Mouse (Mus musculus): Measurements from ENCODE around the gene Hoxa4. TPM values are rescaled to one million over a fixed set of nuclear protein-coding genes. Genes with fewer than 3 reads are reported as not detected.

Gene Hoxa4
- total RNA-seq, 1 experiment from 2014 or later: not detected

DNA sequence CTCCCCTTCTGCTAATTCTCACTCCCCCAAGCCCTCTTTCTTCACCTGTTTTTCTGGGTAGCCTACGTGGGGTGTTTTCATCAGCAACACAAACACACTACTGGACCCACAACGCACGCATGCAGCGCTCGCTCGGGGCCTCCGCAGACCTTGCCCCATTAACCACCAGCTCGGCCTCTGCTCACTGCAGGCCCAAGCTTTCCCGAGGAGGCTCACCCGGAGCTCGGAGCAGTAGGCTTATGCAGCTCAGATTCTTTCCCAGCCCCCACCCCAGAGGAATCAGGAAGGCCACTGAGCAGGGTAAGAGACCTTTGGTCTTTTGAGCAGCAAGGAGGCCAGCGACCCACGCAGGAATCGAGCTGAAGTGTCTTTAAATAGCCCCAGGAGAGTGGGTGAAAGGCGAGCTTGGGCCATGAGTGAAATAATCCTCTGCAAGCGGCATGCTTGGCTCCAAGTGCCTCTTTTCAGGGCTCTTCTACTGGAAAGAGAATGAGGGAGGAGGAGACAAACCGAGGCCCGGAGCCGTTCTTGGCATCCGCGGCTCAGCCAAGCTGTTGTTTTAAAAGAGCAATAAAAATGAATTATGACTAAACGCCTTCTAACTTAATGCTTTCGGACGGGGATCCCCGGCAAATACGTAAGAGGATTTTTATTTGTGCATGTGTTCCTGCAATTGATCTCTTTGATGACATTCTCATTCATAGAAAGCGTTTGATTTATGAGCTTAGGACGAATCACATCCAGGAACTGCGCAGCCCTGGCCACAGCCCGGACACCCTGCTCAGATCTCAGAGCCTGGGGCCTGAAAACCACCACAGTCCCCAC, 30.8 kb downstream of the Hoxa4 start:
- ATAC-seq (ENCODE audit: extremely low read depth, insufficient number of reproducible peaks, low FRiP score, poor library complexity, severe bottlenecking): no peak

- no peak for ATAC-seq (ENCODE audit: extremely low read depth, insufficient number of reproducible peaks, low FRiP score, poor library complexity, severe bottlenecking)
These were observed 31.6 kb downstream of the Hoxa4 start for GRCm38 (mm10) chr6:52159979-52160378.

DNA sequence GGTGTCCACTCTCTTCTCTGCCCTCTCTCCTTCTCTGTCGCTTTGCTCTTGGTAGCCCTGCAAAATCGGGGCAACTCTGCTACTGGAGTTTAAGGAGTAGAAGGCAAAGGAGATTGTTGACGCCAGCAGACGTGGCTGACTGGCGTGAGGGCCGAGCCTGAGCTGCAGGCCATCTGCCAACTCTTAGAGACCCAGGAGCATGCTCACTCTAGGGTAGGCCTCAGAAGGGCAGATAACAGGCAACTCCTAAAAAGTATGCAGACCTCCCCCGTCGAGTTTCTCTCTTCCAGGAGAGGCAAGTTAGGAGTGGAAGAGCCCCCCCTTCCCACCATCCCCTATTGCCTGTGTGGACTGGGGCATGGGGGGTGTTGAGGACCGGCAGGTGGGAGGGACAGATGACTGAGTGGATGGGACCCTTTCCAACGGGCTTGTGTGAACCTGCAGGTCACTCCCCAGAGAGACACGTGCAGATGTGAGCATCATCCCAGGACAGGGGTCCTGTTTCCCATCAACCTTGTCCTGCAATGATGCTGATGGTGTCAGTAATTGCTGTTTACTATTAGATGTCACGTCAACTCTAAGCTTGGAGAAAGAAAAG, 32.3 kb downstream of the Hoxa4 start:
- no peak for ATAC-seq (ENCODE audit: extremely low read depth, insufficient number of reproducible peaks, low FRiP score, poor library complexity, severe bottlenecking)

GRCm38 (mm10) chr6:52158276-52159051, 33.1 kb downstream of the Hoxa4 start, which contains the start of gene Hoxa1:
Hoxa1 (minus strand) TSS chr6:52158317.
- ATAC-seq (ENCODE audit: extremely low read depth, insufficient number of reproducible peaks, low FRiP score, poor library complexity, severe bottlenecking): peak; percentile 27; the same call in 1 of the 2 replicates

DNA sequence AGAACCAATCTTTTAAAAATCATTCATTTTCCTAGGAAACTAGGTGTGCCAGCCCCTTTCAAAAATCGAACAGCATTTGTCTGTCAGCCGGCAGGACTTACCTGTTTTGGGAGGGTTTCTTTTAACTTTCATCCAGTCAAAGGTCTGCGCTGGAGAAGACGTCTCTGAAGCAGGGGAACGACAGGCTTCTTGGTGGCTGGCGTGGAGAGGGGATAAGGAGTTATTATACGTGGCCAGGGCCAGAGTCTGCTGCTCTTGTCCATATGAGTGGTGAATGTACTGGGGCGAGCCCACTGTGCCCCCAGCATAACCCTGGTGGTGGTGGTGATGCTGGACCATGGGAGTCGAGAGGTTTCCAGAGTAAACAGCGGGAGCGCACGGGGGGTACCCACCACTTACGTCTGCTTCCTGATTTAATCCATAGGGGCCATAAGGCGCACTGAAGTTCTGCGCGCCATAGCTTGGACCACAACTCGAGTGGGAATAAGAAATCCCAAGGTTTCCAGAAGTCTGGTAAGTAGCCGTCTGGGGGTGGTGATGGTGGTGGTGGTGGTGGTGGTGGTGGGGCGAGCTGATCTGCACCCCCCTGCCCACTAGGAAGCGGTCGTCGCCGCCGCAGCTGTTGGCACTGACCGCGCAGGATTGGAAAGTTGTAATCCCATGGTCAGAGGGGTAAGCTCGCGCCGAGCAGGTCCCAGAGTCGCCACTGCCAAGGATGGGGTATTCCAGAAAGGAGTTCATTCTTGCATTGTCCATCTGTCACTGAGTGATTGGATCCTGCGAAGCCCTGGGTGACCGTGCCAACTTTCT, 33.9 kb downstream of the Hoxa4 start:
- ATAC-seq (ENCODE audit: extremely low read depth, insufficient number of reproducible peaks, low FRiP score, poor library complexity, severe bottlenecking): no peak

DNA sequence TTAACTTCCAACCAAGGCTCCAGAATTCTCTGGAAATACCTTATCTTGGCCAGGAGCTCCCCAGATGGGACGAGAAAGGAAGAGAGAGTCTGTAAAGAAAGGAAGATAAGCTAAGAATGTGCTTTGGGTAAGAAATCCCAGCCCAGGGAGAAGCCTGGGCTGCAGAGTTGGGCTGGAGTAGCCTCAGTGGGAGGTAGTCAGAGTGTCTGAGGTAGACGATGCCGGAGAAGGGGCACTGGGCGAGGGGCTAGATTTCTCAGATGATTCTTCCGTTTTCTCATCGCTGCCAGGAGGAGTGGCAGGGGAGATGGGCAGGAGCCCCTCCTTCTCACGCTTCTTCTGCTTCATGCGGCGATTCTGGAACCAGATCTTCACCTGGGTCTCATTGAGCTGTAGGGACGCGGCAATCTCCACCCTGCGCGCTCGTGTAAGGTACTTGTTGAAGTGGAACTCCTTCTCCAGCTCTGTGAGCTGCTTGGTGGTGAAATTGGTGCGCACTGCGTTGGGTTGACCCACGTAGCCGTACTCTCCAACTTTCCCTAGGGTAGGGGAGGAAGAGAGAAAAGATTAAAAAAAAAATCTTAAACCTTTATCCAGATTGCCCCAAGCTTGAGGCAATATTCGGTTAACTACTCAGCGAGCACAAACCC, 34.9 kb downstream of the Hoxa4 start:
- ATAC-seq (ENCODE audit: extremely low read depth, insufficient number of reproducible peaks, low FRiP score, poor library complexity, severe bottlenecking): no peak

DNA sequence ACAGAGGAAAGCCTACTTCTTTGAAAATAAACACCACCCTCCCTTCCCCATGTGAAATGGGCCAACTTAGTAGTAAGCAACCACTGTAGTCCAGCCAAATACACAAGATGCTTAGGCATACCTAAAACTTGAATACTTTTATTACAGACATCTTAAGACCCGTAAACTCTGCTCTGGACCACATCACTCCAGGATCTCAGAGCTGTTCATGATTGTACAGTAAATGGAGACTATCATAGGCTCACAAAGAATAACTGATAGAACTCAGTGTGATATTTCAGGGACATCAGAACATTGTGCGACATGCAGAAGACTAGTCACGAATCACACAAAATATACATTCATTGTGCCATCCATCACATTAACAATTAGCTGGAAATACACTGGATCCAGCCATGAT, 36.1 kb downstream of the Hoxa4 start:
- ATAC-seq (ENCODE audit: extremely low read depth, insufficient number of reproducible peaks, low FRiP score, poor library complexity, severe bottlenecking): no peak

DNA sequence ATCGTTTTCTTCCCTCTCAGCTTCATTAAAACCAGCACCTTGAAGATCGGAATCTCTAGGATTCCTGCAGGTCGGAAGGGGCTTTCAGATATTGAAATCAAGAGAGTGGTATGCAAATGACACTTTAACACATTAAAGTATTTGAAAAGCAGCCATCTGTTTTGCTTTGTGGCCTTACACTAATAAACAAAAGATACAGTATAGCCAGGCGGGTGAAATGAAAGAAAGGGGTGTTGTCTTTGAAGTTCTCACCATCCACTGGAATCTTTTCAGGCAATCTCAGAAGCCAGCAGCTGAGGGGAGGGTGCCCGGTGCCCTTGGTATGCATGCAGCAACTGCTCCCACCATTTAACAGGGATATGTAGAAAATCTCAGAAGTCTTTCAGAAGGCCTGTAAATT, 37.5 kb downstream of the Hoxa4 start:
- ATAC-seq (ENCODE audit: extremely low read depth, insufficient number of reproducible peaks, low FRiP score, poor library complexity, severe bottlenecking): no peak

DNA sequence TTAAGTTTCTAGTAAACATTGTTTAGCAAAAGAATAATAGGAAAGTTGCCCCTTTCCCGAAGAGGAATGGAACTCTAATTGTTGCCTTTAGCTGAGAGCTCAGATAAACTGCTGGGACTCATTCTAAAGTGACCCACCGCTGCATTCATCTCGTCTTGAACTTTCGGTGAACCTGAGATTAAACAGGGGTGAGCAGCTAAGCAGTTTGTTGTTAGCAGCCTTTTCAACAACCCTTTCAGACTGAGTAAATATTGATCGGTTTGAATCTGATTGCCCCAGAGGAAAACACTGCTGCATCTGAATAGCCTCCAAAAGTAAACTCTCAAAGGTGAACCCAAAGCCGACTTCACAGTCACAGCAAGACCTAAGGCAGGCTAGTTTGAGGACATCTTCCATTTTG, 38.3 kb downstream of the Hoxa4 start:
- no peak for ATAC-seq (ENCODE audit: extremely low read depth, insufficient number of reproducible peaks, low FRiP score, poor library complexity, severe bottlenecking)

GRCm38 (mm10) chr6:52152226-52153193, 39.0 kb downstream of the Hoxa4 start:
- ATAC-seq (ENCODE audit: extremely low read depth, insufficient number of reproducible peaks, low FRiP score, poor library complexity, severe bottlenecking): no peak

DNA sequence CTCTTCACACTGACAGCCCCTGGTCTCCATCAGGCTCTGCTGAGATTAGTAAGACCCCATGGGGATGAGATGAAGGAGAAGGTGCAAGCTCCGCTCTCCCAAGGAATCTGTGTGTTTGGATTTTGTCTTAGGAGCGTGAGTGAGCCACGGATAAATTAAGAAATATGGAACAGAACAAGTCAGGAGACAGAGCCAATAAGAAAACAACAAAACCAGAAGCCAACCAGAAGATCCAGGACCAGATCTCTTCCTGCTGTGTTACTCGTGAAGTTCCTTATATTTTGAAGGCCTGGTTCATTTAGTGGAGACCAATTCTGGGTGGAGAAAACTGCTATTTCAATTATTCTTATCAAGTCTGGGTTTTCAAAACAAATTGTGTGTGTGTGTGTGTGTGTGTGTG, 40.0 kb downstream of the Hoxa4 start:
- no peak for ATAC-seq (ENCODE audit: extremely low read depth, insufficient number of reproducible peaks, low FRiP score, poor library complexity, severe bottlenecking)

DNA sequence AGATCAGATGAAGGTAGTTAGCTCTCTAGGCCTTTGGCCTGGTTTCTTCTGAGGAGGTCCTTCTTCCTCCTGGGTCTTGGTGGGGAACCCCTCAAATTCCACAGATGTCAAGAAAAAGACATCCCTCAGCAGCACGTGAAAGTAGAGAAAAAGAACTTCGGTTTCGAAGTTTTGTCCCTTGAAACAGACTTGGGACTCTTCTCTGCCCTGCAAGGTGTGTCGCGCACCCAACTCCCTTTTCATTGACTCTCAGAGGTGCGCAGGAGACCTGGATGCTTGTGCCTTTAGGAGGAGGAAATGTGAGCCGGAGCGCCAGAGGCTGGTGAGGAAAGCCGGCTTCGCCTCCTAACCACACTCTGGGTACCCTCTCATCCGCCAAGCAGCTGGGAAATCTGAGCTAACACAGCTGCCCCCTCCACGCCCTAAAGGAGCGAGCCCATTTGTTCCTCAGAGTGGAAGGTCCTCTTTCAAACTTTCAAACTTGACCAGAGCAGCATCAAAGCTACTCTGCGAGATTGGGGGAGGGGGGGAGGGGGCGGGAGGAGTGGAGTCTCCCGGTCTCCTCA, 41.1 kb downstream of the Hoxa4 start:
- no peak for ATAC-seq (ENCODE audit: extremely low read depth, insufficient number of reproducible peaks, low FRiP score, poor library complexity, severe bottlenecking)

Other genes with a start within 250 kb of the Hoxa4 start
- gene Skap2, start 179.2 kb downstream of the Hoxa4 start, total RNA-seq (2017): 348 and 404 TPM in 2 replicates
- gene Hoxa1, start 33.4 kb downstream of the Hoxa4 start, total RNA-seq (2017): not detected in 2 replicates
- gene Hoxa2, start 26.9 kb downstream of the Hoxa4 start, total RNA-seq (2017): not detected in 2 replicates
- gene 5730596B20Rik, start 14.3 kb downstream of the Hoxa4 start, total RNA-seq (2017): not detected in 2 replicates
- not detected in 2 replicates for gene Hoxa5, start 12.8 kb upstream of the Hoxa4 start, total RNA-seq (2017)
- not detected in 2 replicates for gene Hoxa6, start 17.0 kb upstream of the Hoxa4 start, total RNA-seq (2017)
- not detected in 2 replicates for gene Hoxa3, start 21.6 kb upstream of the Hoxa4 start, total RNA-seq (2017)
- gene Gm28308, start 21.6 kb upstream of the Hoxa4 start, total RNA-seq (2017): not detected in 2 replicates
- gene Hoxa7, start 30.1 kb upstream of the Hoxa4 start, total RNA-seq (2017): 0.61 TPM in 1 of 2 replicates, not detected in the other
- not detected in 2 replicates for gene Hoxa9, start 39.3 kb upstream of the Hoxa4 start, total RNA-seq (2017)
- not detected in 2 replicates for gene Hoxa10, start 49.1 kb upstream of the Hoxa4 start, total RNA-seq (2017)
- gene Hoxa11, start 54.1 kb upstream of the Hoxa4 start, total RNA-seq (2017): not detected in 2 replicates
- not detected in 2 replicates for gene Hoxa13, start 69.1 kb upstream of the Hoxa4 start, total RNA-seq (2017)
- not detected in 2 replicates for gene Evx1, start 121.7 kb upstream of the Hoxa4 start, total RNA-seq (2017)

Data from neutrophil, adult 5-6 weeks (primary cell).